Mouse (Mus musculus) forebrain, embryonic 12.5 days (tissue): ENCODE results near the gene Clasrp. TPM values are rescaled to one million over a fixed set of nuclear protein-coding genes. Genes with fewer than 3 reads are reported as not detected.

ENCODE experiments used
- ATAC-seq: fragments of 200-750 bp; cut with Nextera tagmentation; 2 replicates; pipeline ENCODE4 v1.8.0; 2017; ENCODE audit warnings: moderate TSS enrichment; ENCODE audit not compliant: low FRiP score
- H3K27ac ChIP-seq: fragments of 300-500 bp; sonication (generic); 2 replicates; pipeline ENCODE4 v1.5.1; 2016; ENCODE audit warnings: mild to moderate bottlenecking
- H3K27me3 ChIP-seq: fragments of 300-500 bp; sonication (generic); 2 replicates; pipeline ENCODE4 v1.6.1; 2016; ENCODE audit warnings: mild to moderate bottlenecking
- H3K36me3 ChIP-seq: fragments of 300-500 bp; sonication (generic); replicated peaks from 2 replicates; pipeline ENCODE4 v1.6.1; 2016; ENCODE audit warnings: mild to moderate bottlenecking
- H3K4me1 ChIP-seq: fragments of 300-500 bp; sonication (generic); 2 replicates; pipeline ENCODE4 v1.6.1; 2016
- H3K4me2 ChIP-seq: fragments of 300-500 bp; sonication (generic); 2 replicates; pipeline ENCODE4 v1.6.1; 2016; ENCODE audit warnings: mild to moderate bottlenecking, moderate library complexity
- H3K4me3 ChIP-seq: fragments of 300-500 bp; sonication (generic); replicated peaks from 2 replicates; pipeline ENCODE4 v1.5.1; 2016; ENCODE audit warnings: mild to moderate bottlenecking
- H3K9ac ChIP-seq: fragments of 300-500 bp; sonication (generic); 2 replicates; pipeline ENCODE4 v1.6.1; 2016; ENCODE audit warnings: mild to moderate bottlenecking
- H3K9me3 ChIP-seq: fragments of 300-500 bp; sonication (generic); 2 replicates; pipeline ENCODE4 v1.6.1; 2016
- WGBS: fragments of 180-500 bp; shearing (Covaris S2); methylation state at CpG from one replicate; pipeline ENCODE4 v1.1.7; 2016; 5-methylcytosine and 5-hydroxymethylcytosine counted together
- polyA plus RNA-seq: library from polyadenylated mRNA; unstranded; fragments of >200 nt; fragmentation: Nextera tagmentation; extraction: Ambion mirVana; gene quantifications from 2 replicates; pipeline ENCODE4 v1.2.1, GENCODE M21; 2016

Gene Clasrp
- 66.3 and 67.6 TPM in 2 replicates for polyA plus RNA-seq

DNA sequence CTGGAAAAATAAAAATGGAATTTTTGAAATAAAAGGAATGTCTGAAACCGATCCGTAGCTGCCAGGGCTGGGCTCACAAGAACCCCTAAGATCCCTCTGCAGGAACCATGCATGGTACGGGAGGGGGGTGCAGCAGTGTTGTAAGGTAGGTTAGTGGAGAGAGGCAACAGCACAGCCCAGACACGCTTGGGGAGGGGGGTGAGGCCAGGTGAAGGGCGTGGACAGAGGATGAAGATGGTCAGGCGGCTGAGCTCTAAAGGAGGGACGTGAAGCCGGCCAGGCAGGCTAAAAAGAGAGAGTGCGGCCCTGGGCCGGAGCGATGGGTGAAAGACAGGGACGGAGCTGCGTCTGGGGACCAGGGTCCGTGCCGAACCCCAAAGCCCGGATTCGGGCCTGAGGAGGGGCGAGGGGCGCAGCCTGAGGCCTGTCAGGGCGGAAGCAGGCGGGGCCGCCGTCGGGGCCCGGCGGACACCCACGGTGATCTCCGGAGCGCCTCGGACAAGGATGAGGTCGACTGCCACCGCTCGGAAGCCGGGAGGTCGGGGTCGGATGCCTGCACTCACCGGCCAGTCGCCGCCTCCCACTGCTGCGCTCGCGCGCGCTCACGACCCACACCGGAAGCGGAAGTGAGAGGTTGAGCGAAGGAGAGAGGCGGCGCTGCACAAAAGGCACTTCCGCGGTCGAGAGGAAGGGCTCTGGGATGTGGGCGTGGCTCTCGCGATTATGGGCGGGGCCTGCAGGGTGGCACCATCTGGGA is at the start of gene Clasrp:
TSS of gene Clasrp (minus strand) at position 638 of the 757 bp plus-strand sequence.
- Histone ChIP-seq H3K27me3 (no peaks in the 10 kb centered on the region), H3K36me3 (peaks cover 38% of the 10 kb centered on the region), H3K9ac (peak within 1 kb of the TSS; percentile 84), H3K27ac (peak within 1 kb of the TSS; percentile 77), H3K4me2 (peak within 1 kb of the TSS; percentile 96), H3K4me1 (peaks cover 33% of the 10 kb centered on the region), H3K4me3 (peak within 1 kb of the TSS; percentile 70), H3K9me3 (no peaks in the 10 kb centered on the region)
- ATAC-seq: peak; percentile 95
- 1% methylated on average over 57 of the region's 57 CpGs for WGBS

DNA sequence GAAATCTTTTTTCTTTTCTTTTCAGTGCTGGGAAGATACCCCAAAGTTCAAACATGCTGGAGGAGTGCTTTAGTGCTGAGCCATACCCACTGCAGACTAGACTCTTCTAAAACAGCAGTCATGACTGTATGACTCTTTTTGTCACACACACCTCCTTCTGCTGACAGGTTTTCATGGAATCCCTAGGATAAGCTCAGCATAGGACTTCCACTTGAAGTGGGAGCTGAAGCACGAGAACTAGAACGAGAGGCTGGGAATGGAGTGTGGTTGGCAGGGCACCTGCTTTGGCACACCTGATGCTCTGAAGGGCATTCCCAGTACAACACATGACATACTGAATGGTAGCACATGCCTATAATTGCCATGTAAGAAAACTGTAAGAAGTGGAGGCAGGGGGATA is 48.3 kb upstream of the Clasrp start:
- peaks cover 76% of the 10 kb centered on the region for H3K36me3 ChIP-seq

DNA sequence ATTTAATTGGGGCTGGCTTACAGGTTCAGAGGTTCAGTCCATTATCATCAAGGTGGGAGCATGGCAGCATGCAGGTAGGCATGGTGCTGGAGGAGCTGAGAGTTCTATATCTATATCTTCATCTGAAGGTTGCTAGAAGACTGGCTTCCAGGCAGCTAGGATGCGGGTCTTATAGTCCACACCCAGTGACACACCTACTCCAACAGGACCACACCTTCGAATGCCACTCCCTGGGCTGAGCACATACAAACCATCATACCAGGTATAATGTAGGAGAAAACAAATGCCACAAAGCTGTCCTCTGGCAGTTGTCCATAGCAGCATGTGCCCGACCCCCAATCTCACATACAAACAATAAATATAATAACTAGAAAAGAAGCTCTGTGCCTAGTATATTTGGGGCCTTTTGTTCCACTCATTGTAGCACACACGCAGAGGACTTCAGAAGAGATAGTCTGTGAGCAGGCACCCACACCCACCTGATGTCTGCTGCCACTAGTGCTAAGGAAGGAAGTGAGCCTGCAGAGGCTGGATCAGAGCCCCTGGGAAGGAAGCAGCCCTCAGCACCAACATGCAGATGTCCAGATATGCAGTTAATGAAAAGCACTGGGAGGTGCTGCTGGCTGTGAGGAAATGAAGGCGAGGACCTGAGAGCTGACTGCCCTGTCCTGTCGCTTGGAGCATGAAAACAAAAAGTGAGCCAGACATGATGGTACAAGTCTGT is 46.9 kb upstream of the Clasrp start:
- Histone ChIP-seq H3K4me2 (no peak overlapping the region), H3K9ac (no peak overlapping the region), H3K27ac (no peak overlapping the region), H3K27me3 (no peaks in the 10 kb centered on the region), H3K4me3 (no peak overlapping the region), H3K9me3 (no peaks in the 10 kb centered on the region), H3K4me1 (no peaks in the 10 kb centered on the region), H3K36me3 (peaks cover 86% of the 10 kb centered on the region)
- ATAC-seq: no peak
- 93% methylated on average over 6 of the region's 6 CpGs for WGBS

More for the DNA sequence above, 48.3 kb upstream of the Clasrp start:
- Histone ChIP-seq H3K4me3 (no peak overlapping the region), H3K9me3 (no peaks in the 10 kb centered on the region), H3K27ac (no peak overlapping the region), H3K4me2 (no peak overlapping the region), H3K27me3 (no peaks in the 10 kb centered on the region), H3K9ac (no peak overlapping the region), H3K4me1 (no peaks in the 10 kb centered on the region)
- ATAC-seq: no peak
- WGBS: 92% methylated on average over 2 of the region's 2 CpGs

DNA sequence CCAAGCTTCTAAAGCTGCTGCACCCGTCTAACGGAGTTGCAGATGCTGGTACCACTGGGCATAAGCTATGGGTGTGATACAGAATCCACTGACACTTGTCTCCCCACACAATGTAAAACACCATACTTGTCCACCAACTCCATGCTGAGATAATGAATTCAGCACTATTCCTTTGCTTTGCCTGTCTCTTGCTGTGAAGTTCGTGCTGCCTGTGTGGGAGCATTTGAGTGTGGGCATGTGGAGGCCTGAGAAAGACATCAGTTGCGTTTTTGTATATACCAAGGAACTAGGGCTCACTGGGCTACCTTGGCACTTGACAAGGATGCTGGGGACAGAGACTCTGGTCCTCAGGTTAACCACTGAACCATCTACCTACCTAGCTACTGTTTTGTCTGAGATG is 36.9 kb upstream of the Clasrp start:
- no peaks in the 10 kb centered on the region for H3K9me3 ChIP-seq
- H3K27me3 ChIP-seq: no peaks in the 10 kb centered on the region
- H3K9ac ChIP-seq: no peak overlapping the region
- H3K27ac ChIP-seq: no peak overlapping the region
- H3K4me1 ChIP-seq: no peaks in the 10 kb centered on the region
- peaks cover 98% of the 10 kb centered on the region for H3K36me3 ChIP-seq
- no peak overlapping the region for H3K4me3 ChIP-seq
- 93% methylated on average over 4 of the region's 4 CpGs for WGBS
- no peak overlapping the region for H3K4me2 ChIP-seq
- no peak for ATAC-seq

- H3K9me3 ChIP-seq: no peaks in the 10 kb centered on the region
- peaks cover 85% of the 10 kb centered on the region for H3K36me3 ChIP-seq
- ATAC-seq: no peak
- no peak overlapping the region for H3K4me3 ChIP-seq
- no peaks in the 10 kb centered on the region for H3K4me1 ChIP-seq
- no peak overlapping the region for H3K4me2 ChIP-seq
- H3K9ac ChIP-seq: no peak overlapping the region
- 88% methylated on average over 11 of the region's 11 CpGs for WGBS
- no peaks in the 10 kb centered on the region for H3K27me3 ChIP-seq
- H3K27ac ChIP-seq: no peak overlapping the region
Measured at GRCm38 (mm10) chr7:19635074-19635827, 31.0 kb upstream of the Clasrp start.

DNA sequence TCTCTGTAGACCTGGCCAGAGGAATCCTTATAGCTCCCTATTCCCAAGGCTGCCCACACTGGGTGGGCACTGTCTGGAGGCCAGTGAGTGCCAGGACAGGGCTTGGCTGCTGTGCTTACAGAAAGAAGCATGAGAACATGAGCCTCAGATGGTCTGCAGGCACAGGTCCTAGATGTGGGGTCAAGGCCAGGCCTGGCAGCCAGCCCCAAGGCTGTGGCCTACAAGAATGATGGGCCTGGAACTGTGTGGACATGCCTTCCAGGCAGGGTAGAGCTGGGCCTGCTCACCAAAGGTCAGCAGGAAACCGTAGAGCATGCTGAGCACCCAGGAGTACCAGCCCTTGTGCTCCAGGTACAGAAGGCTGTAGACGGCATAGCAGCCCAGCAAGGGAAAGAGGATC is 30.3 kb upstream of the Clasrp start:
- WGBS: 92% methylated on average over 2 of the region's 2 CpGs
- Histone ChIP-seq H3K4me3 (no peak overlapping the region), H3K4me1 (peaks cover 3% of the 10 kb centered on the region; the same call in 1 of the 2 replicates), H3K27ac (no peak overlapping the region), H3K9ac (no peak overlapping the region), H3K4me2 (no peak overlapping the region), H3K27me3 (no peaks in the 10 kb centered on the region), H3K36me3 (peaks cover 78% of the 10 kb centered on the region), H3K9me3 (no peaks in the 10 kb centered on the region)
- ATAC-seq: no peak

DNA sequence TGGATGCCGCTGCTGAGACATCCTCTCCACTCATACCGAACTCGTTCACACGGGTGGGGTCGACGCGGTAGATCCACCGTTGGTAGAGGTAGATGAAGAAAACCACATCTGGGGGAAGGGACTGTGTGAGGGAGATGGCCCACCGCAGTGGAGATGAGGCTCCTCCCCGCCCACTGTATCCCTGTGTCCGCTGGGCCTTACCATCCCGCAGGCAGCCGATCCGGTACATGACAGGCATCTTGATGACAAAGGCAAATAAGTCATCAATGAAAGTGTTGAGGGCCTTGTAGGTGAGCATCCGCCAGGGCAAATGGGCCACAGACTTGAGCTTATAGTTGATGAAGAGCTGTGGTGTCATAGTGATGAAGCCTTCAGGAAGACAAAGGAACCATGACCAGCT is 29.6 kb upstream of the Clasrp start:
- no peak overlapping the region for H3K4me3 ChIP-seq
- no peak overlapping the region for H3K27ac ChIP-seq
- no peaks in the 10 kb centered on the region for H3K9me3 ChIP-seq
- H3K4me2 ChIP-seq: no peak overlapping the region
- ATAC-seq: no peak
- H3K4me1 ChIP-seq: peaks cover 6% of the 10 kb centered on the region; the same call in 1 of the 2 replicates
- no peaks in the 10 kb centered on the region for H3K27me3 ChIP-seq
- no peak overlapping the region for H3K9ac ChIP-seq
- WGBS: 91% methylated on average over 15 of the region's 15 CpGs
- H3K36me3 ChIP-seq: peaks cover 71% of the 10 kb centered on the region

DNA sequence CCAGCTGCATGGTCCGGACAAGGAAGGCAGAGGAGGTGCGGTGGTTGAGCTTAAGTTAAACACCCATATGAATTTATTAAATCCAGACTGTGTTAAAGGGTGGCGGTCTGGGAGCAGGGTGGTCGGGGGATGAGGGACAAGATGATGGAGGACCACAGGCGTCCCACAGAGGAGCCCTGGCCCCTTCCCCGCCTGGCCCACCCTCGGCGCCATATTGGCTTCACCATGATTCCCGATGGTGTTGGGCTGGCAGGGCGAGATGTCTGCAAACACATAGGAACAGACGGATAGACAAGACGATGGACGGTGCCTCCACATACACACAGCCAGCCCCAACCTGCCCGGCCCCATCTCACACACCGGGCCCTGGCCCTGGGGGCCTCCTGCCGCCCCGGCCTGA is 28.9 kb upstream of the Clasrp start:
- ATAC-seq: no peak
- 94% methylated on average over 17 of the region's 17 CpGs for WGBS
- peaks cover 65% of the 10 kb centered on the region for H3K36me3 ChIP-seq
- H3K4me2 ChIP-seq: no peak overlapping the region
- H3K27ac ChIP-seq: no peak overlapping the region
- H3K27me3 ChIP-seq: no peaks in the 10 kb centered on the region
- H3K9ac ChIP-seq: no peak overlapping the region
- peaks cover 11% of the 10 kb centered on the region; the same call in 1 of the 2 replicates for H3K4me1 ChIP-seq
- no peak overlapping the region for H3K4me3 ChIP-seq
- no peaks in the 10 kb centered on the region for H3K9me3 ChIP-seq

GRCm38 (mm10) chr7:19632720-19633119 is 28.4 kb upstream of the Clasrp start:
- ATAC-seq: no peak
- Histone ChIP-seq H3K27ac (no peak overlapping the region), H3K9me3 (no peaks in the 10 kb centered on the region), H3K9ac (no peak overlapping the region), H3K27me3 (no peaks in the 10 kb centered on the region), H3K4me2 (no peak overlapping the region), H3K4me1 (peaks cover 11% of the 10 kb centered on the region; the same call in 1 of the 2 replicates), H3K4me3 (no peak overlapping the region), H3K36me3 (peaks cover 60% of the 10 kb centered on the region)

GRCm38 (mm10) chr7:19632275-19632674 is 28.0 kb upstream of the Clasrp start:
- H3K4me3 ChIP-seq: no peak overlapping the region
- H3K36me3 ChIP-seq: peaks cover 55% of the 10 kb centered on the region
- H3K27me3 ChIP-seq: no peaks in the 10 kb centered on the region
- ATAC-seq: no peak
- no peak overlapping the region for H3K9ac ChIP-seq
- no peak overlapping the region for H3K4me2 ChIP-seq
- H3K9me3 ChIP-seq: no peaks in the 10 kb centered on the region
- no peak overlapping the region for H3K27ac ChIP-seq
- peaks cover 11% of the 10 kb centered on the region; the same call in 1 of the 2 replicates for H3K4me1 ChIP-seq

- H3K4me2 ChIP-seq: peak within 1 kb of the TSS; percentile 95
- no peaks in the 10 kb centered on the region for H3K9me3 ChIP-seq
- H3K36me3 ChIP-seq: peaks cover 26% of the 10 kb centered on the region
- peak within 1 kb of the TSS; percentile 72 for H3K4me3 ChIP-seq
- peaks cover 11% of the 10 kb centered on the region; the same call in 1 of the 2 replicates for H3K4me1 ChIP-seq
- H3K9ac ChIP-seq: peak within 1 kb of the TSS; percentile 58; the same call in 1 of the 2 replicates
- 1% methylated on average over 26 of the region's 41 CpGs for WGBS
- H3K27ac ChIP-seq: peak within 1 kb of the TSS; percentile 78
- ATAC-seq: peak; percentile 78
- H3K27me3 ChIP-seq: no peaks in the 10 kb centered on the region
Measured at GRCm38 (mm10) chr7:19629361-19629734, 25.1 kb upstream of the Clasrp start, which contains the start of gene Relb. Relb (minus strand) TSS chr7:19629438.
